Mouse (Mus musculus) T-cell, adult 2 months (primary cell): ENCODE measurements around the gene Akr1a1.
"Not testable (repeated sequence)": the region's sequence is repeated elsewhere in the genome, so short reads cannot be mapped to it uniquely, and the experiment has no call there.

Experiments used
- DNase-seq: peaks from one replicate; pipeline ENCODE4 v3.0.0; 2022; ENCODE audit warnings: low spot score

The Akr1a1 gene

DNA sequence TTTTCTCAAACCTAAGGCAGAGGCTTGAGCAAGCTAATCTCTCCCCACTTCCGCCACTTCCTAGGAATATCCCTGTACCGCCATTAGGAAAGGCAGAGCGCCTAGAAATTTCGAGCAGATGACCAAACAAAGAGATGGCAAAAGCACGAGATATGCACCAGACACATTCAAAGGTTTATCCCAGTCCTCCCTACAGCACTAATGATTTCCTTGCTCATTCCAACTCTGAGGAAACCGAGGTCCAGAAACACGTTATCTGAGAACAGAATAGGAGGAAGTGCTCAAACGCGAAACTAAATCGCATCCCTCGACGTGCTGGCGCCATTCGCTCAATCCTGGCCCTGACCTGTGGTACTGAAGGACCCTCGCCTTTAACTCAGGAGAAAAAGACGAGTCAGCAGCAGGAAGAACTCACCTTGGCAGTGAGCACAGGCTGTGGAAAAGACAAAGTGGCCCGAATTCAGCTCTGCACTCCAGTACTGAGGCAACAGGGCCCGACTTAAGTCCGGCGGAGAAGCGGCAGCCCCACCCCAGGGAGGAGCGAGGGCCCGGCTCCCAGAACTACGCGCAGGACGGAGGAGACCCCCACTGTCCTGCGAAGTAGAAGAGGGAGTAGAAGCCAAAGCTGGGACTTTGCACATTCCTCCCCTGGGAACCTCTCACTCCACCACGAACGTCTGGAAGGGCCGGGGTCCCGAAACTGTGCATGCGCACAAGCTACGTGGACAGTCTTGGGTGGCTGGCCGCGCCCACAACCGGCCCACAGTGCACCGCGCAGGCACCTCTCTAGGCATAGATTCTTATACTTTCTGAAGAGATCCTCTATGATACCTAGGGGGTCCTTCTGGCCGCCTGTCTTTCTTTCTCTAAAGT is at the start of gene Akr1a1:
Gene Akr1a1 (minus strand): TSS at position 757 of the 873 bp plus-strand sequence.
- DNase-seq = peak; percentile 84

DNA sequence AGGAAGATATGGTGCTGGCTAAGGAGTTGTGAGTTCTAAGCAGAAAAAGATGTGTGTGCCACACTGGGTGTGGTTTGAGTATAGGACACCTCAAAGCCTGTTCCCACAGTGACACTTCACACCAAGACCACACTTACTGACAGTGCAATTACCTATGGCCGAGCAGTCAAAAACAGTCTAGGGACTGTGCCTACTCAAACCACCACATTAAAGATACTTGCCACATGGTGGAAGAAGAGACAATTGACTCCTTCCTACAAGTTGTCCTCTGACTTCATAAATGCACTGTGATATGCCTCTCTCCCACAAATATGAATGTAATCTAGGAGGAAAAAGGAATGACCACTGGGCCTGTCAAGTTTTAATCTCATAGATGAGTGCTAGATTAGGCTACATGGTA is 49.5 kb upstream of the Akr1a1 start:
- DNase-seq = no peak

DNA sequence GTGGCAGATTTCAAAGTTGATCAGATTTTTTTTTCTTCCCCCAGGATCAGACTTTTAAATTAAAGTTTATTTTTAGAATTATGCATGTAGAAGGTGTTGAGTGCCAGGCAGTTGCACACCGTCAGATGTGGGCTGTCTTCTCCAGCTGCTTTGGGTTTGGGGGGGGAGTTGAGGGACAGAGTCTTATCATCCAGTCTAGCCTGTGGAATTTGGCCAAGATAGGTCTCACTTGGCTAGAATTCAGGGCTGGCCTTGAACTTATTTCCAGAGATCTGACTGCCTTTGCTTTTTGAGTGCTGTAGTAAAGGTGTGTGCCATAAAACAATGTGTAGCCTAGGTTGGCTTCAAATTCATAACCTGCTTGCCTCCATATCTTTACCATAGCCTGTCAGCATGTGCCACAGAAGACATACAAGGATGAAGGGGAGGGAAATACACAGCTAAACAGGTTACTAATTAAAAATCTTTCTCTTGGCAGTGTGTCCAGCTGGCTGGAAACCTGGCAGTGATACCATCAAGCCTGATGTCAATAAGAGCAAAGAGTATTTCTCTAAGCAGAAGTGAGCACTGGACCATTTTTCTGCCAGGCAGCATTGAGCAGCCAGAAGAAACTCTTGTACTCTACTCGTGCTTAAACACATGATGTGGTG is 47.3 kb upstream of the Akr1a1 start:
- no peak for DNase-seq

DNA sequence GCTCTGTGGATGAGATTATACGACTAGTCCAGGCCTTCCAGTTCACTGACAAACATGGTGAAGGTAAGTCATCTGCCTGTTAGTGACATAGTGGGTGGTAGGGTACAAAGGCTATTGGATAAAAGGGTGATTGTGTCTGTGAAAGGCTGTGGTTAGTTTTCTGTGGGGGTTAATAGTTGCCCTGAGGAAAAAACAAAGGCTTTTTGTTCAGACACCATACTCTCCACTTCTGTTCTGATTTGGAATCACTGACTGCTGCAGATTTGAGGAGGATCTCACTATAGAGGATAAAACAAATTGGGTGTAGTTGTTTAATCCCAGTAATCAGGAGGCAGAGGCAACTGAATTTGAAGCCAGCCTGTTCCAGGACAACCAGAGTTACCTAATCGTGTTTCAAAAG is 42.3 kb upstream of the Akr1a1 start:
- DNase-seq = no peak

DNA sequence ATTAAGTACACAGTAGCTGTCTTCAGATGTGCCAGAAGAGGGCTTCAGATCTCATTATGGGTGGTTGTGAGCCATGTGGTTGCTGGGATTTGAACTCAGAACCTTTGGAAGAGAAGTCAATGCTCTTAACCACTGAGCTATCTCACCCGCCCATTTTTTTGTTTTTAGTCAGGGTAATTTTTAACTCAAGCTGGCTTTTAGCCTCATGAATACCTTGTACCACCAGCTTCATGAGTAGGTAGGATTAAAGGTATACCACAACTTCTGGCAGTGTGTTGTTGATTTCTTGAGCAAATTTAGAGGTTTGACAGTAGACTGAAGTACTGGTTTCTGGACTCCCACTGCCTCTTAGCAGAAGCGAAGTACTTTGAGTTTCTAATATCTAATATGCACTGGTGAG is 40.7 kb upstream of the Akr1a1 start:
- DNase-seq = no peak

DNA sequence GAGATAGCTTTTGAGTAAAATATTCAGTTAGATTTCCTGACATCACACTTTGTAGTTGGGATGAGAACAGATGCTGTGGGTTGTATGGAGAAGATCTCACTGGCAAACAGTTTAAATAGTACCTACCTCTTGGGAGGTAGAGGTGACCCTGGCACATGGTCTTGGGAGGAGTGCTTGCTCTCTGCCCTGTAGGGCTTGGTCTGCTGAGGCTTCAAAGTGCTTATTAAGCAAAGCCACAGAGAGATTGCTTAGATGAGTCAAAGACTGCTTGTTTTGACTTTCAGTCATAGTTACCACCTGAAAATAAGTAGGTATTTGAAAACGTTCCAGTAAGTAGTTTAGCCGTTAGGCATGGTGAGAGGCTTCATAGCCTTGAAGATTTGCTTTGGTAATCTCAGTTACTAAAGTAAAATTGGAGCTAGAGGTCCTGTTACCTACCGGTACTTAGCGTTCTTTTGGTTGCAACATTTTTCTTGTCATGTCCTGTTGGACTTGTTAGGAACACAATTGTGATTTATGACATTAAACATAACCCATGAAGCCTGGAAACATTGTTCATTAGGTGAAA is 37.9 kb upstream of the Akr1a1 start:
- DNase-seq = no peak

DNA sequence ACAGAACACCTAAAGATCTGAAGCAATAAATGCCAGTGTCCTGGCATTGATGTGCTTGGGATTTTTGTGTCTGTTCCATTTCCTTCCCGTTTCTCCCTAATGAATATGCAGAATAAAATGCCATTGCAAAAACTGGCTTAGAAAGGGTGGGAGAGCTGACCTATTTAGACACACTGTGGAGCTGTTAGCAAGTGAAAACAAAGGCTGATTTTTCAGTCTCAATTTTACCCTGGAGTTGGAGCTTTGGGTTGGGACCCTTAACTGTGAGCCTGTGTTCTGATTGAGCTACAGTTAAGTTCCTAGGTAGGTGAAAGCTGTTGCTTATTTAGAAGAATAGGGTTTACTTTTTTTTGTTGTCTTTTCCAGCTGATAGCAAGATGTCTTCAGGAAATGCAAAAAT is 35.6 kb upstream of the Akr1a1 start:
- no peak for DNase-seq

DNA sequence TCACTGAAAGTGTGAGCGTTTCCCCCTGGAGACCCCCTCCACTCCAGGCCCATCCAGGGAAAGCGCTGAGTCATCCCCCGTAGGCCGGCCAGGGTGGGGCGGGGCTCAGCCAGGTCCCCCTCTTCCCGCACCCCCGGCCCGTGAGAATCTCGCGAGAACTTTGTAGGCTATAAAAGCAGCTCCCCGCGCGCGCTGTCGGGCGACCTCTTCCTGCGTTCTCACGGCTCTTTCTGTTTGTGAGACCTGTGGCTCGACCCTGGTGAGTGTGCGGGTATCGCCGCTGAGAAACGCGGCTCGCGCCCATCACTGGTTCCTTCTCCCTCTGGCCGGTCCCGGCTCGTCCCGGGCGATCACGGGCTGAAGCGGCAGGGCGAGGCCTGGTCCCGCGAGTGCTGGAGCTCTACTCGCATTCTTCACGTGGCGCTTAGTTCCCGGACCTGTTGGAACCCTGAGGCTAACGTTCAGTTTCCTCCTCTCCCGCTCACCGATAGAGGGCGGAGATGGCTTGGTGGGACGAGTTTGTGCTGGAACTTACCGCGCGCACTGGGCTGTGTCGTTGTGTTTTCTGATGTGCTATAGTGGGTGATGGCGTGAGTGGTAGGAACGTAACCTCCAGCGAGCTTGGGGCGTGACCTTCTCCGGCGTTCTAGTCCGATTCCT is 34.1 kb upstream of the Akr1a1 start, which contains the start of gene Prdx1:
Gene Prdx1 (plus strand): TSS at position 143 of the 660 bp plus-strand sequence.
- DNase-seq = peak; percentile 95

DNA sequence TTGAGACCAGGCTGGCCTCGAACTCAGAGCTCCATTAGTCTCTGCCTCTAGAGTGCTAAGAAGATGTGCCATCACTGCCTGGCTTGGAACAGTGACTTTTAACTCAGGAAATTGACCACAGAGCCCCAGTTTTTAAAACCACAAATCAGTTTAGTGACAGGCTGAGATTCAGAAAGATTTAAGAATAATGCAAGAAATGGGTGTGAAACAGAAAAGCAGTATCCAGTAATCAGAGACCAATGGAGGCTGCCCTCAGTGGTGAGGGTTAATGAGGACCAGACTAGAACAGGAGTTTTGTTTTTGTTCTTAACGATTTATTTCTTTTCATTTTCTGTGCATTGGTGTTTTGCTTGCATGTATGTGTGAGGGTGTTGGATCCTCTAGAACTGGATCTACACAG is 33.2 kb upstream of the Akr1a1 start:
- DNase-seq = no peak

DNA sequence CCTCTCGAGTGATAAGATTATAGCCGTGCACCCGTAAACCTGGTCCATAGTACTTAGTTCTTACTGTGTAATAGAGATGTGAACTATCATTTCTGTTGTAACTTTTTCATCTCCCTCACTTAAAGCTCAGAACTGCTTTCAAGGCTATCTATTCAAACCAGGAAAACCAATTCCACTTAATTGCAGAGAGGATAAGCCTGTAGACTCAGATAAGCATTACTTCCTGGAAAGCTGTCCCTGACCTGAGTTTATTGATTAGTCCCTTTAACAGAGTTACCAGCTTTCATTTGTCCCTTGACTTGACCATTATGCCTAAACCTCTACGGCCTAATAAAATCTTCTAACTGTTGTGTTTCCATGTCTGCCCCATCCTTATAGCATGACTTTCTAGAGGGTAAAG is 32.5 kb upstream of the Akr1a1 start:
- no peak for DNase-seq

DNA sequence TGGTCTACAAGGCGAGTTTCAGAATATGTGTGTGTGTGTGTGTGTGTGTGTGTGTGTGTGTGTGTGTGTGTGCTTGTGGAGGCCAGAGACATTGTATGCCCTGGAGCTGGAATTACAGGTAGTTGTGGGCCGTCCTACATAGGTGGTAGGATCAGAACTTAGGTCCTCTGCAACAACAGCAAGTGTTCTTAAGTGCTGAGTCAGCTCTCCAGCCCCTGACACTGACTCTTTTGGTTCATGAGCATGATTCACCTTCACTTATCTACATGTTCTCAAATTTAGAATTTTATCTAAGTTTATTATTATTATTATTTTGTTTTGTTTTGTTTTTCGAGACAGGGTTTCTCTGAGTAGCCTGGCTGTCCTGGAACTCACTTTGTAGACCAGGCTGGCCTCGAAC is 29.0 kb upstream of the Akr1a1 start:
- not testable (repeated sequence) for DNase-seq

DNA sequence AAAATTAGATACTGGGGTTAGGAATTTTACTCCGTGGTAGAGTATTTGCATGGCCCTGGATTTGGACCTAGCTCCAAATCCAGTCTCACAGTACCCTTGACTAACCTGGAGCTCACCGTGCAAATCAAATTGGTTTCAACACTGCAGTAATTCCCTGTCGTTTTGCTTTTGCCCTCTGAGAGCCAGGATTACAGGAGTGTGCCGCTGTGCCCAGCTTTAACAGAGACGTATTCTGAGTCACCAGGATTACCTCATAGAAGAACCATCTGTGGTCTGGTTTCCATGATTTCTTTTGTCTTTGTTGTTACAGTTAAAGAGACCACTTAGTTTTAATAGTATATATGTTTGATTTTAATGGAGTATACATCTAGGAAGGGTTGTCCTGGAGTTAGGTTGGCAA is 27.7 kb upstream of the Akr1a1 start:
- no peak for DNase-seq

DNA sequence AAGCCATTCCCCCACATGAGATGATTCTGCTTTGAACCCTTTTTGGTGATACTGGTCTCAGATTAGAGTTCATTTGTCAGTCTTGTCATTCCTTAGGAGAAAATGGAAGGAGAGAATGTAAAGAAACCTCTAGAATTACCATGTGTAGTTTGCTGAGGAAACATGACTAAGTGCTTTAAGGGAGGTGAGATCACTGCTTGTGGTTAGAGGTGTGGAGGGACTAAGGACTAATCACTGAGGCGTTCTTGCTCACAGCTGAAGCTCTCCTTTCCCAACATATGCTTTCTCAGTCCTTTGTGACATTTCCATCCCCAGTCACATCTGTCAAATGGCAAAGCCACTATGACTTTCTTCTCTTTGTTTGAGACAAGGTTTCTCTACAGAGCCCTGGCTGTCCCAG is 26.3 kb upstream of the Akr1a1 start:
- DNase-seq = no peak

DNA sequence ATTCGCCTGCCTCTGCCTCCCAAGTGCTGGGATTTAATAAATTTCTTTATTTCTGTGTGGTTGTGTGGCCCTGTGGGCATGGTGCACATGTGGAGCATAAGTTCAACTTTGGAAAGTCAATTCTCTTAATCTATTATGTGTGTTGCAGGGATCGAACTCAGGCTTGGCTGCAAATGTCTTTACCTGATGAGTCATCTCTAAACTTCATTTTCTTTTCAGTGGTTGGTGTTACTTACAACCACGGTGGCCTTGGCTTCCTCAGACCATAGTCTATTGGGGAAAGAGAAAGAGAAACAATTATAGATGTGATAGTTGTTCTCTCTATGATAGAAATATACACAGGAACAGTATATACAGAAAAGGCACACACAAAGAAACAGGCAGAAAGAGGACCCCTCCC is 24.5 kb upstream of the Akr1a1 start:
- no peak for DNase-seq

DNA sequence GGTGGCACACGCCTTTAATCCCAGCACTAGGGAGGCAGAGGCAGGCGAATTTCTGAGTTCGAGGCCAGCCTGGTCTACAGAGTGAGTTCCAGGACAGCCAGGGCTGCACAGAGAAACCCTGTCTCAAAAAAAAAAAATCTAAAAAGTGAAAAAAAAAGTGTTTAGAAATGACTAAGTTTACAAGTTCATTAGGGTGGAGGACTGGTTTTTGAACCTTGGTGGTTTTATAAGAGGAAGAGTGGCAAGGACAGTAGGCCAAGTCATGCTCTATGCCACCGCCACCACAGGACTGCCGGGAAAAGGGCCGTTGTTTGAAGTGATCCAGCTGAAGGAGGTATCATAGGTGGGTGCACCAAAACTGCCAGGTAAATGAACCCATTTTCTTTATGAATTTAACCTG is 23.3 kb upstream of the Akr1a1 start:
- DNase-seq = not testable (repeated sequence)

DNA sequence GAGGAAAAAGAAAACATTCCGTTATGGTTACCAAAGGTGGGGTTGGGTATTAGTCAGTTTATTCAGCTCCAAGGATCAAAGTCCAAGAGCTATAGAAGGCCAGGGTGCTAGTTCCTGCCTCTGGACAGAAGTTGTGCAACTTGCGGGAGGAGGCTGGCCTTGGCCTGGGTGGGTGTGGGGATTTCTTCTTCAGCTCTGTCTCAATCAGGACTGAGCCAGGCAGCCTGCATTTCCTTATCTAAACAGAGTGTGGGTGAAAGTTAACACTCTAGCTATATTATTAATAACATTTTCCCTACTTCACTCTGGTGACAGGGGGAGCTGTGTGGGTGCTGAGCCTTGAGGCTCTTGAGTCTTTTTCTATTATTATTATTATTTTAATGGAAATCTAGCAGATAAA is 21.3 kb upstream of the Akr1a1 start:
- DNase-seq = no peak

DNA sequence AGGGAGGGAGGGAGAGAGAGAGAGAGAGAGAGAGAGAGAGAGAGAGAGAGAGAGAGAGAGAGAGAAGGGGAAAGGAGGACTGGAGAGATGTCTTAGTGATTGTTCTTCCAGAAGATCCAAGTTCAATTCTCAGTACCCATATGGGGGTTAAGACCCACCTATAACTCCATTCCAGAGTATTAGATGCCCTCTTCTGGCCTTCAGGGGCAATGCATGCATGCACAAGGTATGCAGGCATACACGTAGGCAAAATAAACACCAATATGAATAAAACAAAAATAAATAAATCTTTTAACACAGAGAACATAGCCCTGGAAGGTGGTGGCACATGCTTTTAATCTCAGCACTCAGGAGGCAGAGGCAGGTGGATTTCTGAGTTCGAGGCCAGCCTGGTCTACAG is 17.8 kb upstream of the Akr1a1 start:
- no peak for DNase-seq

DNA sequence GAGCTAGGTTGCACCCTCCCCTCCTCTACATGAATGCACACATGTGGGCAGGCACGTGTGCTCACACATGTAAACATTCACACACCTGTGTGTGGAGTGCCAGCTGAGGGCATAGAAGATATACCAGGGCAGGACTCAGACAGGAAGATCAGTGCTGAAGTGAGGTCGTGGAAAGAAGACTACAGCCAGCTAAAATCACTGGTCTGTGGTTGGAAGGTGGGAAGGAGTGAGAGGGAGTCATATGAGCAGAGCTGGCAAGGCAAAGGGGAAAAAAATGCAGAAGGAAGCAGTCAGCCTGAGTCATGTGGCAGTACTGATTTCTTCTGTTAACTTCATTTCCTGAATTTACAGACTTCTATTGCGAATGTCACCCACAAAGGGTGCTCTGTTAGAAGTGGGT is 16.7 kb upstream of the Akr1a1 start:
- no peak for DNase-seq

DNA sequence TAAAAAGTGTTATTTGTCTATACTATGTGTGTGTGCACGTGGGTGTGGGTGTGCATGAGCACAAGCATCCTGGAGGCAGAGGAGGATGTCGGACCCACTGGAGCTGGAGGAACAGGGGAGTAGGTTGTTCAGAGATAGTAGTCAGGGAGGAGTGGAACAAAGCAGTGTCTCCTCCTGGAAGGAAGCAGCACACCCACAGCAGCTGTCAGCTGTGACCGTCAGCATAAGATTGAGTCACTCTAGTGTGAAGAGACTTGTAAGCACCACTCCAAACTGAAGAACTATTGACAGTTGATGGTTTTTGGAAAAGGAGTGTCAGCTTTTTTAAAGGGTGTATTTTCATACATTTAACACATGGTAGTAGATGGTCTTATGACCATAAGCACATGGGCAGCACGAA is 15.1 kb upstream of the Akr1a1 start:
- no peak for DNase-seq

DNA sequence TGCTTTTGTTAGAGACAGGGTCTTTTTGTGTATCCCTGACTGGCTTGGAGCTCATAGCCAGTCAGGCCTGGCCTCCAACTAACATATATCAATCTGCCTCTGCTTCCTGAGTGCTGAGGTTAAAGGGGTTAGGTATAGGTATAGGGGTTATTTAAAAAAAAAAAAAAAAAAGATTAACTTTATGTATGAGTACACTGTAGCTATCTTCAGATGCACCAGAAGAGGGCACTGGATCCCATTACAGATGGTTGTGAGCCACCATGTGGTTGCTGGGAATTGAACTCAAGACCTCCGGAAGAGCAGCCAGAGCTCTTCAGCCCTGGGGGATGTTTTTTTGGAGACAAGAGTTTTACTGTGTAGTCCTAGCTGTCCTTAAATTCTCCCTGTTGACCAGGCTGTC is 10.5 kb upstream of the Akr1a1 start:
- DNase-seq = no peak

DNA sequence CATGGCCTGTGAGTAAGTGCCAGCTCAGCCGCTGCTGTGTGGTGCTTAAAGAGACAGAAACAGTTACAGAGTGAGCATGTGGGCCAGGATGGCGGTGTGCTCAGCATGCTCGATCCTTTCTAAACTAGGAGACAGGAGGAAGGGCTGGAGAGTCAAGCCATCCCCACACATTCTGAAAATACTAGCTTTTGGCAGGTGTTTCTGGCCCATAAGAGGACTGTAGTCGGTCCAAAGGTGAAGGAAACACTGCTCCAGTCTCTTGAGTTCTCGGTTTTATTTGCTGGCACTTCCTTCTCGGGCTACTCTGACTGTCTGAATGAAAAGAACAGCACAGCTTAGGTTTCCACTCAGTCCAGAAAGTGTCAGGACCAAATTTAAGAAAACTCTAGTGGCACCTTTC is 9.3 kb upstream of the Akr1a1 start:
- no peak for DNase-seq

DNA sequence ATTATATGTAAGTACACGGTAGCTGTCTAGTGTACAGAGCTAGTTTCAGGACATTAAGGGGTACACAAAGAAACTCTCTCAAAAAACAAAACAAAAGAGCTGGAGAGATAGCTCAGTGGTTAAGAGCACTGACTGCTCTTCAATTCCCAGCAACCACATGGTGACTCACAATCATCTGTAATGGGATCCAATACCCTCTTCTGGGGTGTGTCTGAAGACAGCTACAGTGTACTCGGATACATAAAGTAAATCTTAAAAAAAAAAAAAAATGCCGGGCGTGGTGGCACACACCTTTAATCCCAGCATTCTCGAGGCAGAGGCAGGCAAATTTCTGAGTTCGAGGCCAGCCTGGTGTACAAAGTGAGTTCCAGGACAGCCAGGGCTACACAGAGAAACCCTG is 8.4 kb upstream of the Akr1a1 start:
- not testable (repeated sequence) for DNase-seq

DNA sequence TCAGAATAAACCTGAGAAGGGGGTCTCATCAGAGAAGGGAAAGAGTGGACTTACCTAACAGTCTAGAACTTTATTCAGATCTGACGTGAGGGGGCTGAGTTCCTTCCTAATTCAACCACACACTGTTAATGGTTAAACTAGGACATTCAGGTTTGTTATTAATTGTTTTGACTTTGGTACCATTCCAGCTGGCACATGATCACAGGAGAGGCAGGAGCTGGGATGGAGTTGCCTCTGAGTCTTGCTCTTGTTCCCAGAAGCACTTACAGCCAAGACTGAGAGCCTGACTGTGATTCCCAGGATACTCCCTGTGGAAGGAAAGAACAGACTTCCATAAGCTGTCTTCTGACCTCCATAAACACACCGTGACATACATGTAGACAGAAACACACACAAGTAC is 8.0 kb upstream of the Akr1a1 start:
- DNase-seq = no peak
